Mouse (Mus musculus): ENCODE data around the gene Ccdc106. TPM values are rescaled to one million over a fixed set of nuclear protein-coding genes. Genes with fewer than 3 reads are reported as not detected.

The Ccdc106 gene
- polyA plus RNA-seq, 1 experiment, result 0.34 TPM

GRCm38 (mm10) chr7:5060944-5061773, 40.8 kb downstream of the Ccdc106 start:
- Histone ChIP-seq H3K79me2 (ENCODE audit: control insufficient read depth, insufficient read depth) (peaks cover 39% of the 10 kb centered on the region), H3K4me3 (ENCODE audit: insufficient read depth, poor library complexity, severe bottlenecking) (peak overlapping the region; percentile 75), H3ac (ENCODE audit: control insufficient read depth, insufficient read length, low read depth) (peak overlapping the region; percentile 93), H3K36me3 (ENCODE audit: control insufficient read depth, insufficient read depth) (peaks cover 14% of the 10 kb centered on the region), H3K27me3 (ENCODE audit: control insufficient read depth, insufficient read depth, insufficient read length) (peaks cover 7% of the 10 kb centered on the region), H3K79me3 (ENCODE audit: low read depth) (peaks cover 34% of the 10 kb centered on the region)
- no peak for TF ChIP-seq MYOD1 (IDR thresholded peaks at IDR 0.05; ENCODE audit: control insufficient read depth, insufficient read length, low read depth)
- peak; percentile 18 for TF ChIP-seq CTCF (IDR thresholded peaks at IDR 0.05; ENCODE audit: control insufficient read depth, insufficient read depth, insufficient read length)

DNA sequence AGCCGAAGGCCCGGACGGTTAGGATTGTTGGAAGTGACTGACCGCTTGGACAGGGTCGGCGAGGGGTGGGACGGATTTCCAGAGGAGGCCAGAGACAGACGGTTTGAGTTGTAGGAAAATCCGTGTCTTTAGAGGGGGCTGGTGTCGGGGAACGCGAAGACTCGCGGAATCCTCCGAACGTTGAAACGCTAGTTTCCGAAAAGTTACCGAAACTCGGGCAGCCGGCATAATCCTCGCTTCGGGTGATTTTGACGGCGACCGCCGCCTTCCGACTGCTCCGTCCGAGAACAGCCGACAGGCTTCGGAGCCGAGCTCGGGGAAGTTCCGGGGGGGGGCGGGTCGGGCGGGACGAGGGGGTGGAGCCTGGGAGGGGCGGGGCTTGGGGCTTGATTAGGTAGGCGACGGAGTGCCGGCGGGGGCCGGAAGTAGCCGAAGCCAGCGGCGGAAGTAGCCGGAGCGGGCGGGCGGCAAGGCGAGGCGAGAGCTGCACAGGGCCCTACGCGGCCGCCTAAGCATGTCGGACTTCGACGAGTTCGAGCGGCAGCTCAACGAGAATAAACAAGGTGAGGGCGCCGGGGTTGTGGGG, 41.5 kb downstream of the Ccdc106 start, which contains the start of gene U2af2:
Gene U2af2, plus strand, starts transcription at position 370 of the 586 bp plus-strand sequence.
- H3ac ChIP-seq (ENCODE audit: control insufficient read depth, insufficient read length, low read depth), result peak within 1 kb of the TSS; percentile 93
- peaks cover 41% of the 10 kb centered on the region for H3K79me3 ChIP-seq (ENCODE audit: low read depth)
- H3K4me3 ChIP-seq (ENCODE audit: insufficient read depth, poor library complexity, severe bottlenecking), result peak within 1 kb of the TSS; percentile 75
- TF ChIP-seq CTCF (IDR thresholded peaks at IDR 0.05; ENCODE audit: control insufficient read depth, insufficient read depth, insufficient read length) (no peak), MAX (IDR thresholded peaks at IDR 0.05) (no peak), MYOD1 (IDR thresholded peaks at IDR 0.05; ENCODE audit: control insufficient read depth, insufficient read length, low read depth) (no peak), CEBPB (IDR thresholded peaks at IDR 0.05; ENCODE audit: low read depth) (no peak), FOSL1 (IDR thresholded peaks at IDR 0.05; ENCODE audit: insufficient read depth, low read length, poor library complexity, severe bottlenecking) (no peak), MYOG (IDR thresholded peaks at IDR 0.05; ENCODE audit: control insufficient read depth, extremely low read depth, insufficient read length) (no peak), USF1 (IDR thresholded peaks at IDR 0.05; ENCODE audit: low read depth) (no peak)
- peaks cover 46% of the 10 kb centered on the region for H3K79me2 ChIP-seq (ENCODE audit: control insufficient read depth, insufficient read depth)
- H3K36me3 ChIP-seq (ENCODE audit: control insufficient read depth, insufficient read depth), result peaks cover 22% of the 10 kb centered on the region
- H3K27me3 ChIP-seq (ENCODE audit: control insufficient read depth, insufficient read depth, insufficient read length), result peaks cover 3% of the 10 kb centered on the region

DNA sequence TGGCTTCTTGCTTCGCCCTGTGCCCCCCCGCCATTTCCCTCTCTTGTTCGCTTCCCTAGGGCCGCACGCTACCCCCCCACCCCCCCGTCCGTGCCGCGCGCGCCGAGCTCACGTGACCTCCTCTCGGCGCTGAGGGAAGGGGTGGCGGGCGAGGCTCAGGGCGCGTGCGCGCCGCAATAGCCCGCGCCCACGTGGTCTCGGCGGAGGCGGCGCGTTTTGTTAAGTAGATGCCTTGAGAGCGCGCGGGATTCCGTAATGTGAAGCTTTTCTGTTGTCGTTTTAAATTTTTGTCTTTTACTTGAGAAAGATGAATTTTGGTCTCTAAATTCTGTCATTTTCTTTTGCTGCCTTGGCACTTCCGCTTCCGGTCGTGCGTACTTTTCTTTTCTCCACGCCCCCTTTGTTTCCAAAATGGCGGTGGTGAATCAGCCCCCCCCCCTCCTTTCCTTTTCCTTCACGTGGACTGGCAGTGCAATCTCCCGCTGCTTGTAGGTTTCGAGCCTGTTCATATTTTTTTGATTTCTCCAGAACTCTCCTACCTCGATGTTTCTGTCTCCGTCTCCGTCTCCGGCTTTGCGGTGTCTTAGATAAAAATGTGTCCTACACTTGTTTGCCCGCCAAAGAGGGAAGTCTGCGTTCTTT, 42.1 kb downstream of the Ccdc106 start:
- no peak for TF ChIP-seq MYOG (IDR thresholded peaks at IDR 0.05; ENCODE audit: control insufficient read depth, extremely low read depth, insufficient read length)
- TF ChIP-seq USF1 (IDR thresholded peaks at IDR 0.05; ENCODE audit: low read depth), result peak; percentile 84
- no peak for TF ChIP-seq MYOD1 (IDR thresholded peaks at IDR 0.05; ENCODE audit: control insufficient read depth, insufficient read length, low read depth)
- H3K4me3 ChIP-seq (ENCODE audit: insufficient read depth, poor library complexity, severe bottlenecking), result peak overlapping the region; percentile 75
- H3K36me3 ChIP-seq (ENCODE audit: control insufficient read depth, insufficient read depth), result peaks cover 26% of the 10 kb centered on the region
- H3K79me2 ChIP-seq (ENCODE audit: control insufficient read depth, insufficient read depth), result peaks cover 52% of the 10 kb centered on the region
- no peaks in the 10 kb centered on the region for H3K27me3 ChIP-seq (ENCODE audit: control insufficient read depth, insufficient read depth, insufficient read length)
- peak overlapping the region; percentile 86 for H3ac ChIP-seq (ENCODE audit: control insufficient read depth, insufficient read length, low read depth)
- peaks cover 47% of the 10 kb centered on the region for H3K79me3 ChIP-seq (ENCODE audit: low read depth)

DNA sequence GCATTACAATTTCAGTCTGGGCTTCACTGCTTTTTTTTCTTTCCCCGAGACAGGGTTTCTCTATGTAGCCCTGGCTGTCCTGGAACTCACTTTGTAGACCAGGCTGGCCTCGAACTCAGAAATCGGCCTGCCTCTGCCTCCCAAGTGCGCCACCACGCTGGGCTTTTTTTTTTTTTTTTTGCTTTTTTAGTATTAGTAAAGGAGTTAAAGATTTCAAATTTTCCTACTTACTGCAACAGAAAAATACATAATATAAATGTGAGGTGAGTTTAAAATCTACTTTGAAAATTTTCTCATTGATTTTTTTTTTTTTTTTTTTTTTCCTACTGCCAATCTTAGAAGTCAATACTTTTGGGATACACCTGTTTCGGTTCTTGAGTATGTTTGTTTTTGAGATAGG, 44.5 kb downstream of the Ccdc106 start:
- no peak for TF ChIP-seq FOSL1 (IDR thresholded peaks at IDR 0.05; ENCODE audit: insufficient read depth, low read length, poor library complexity, severe bottlenecking)
- TF ChIP-seq MYOG (IDR thresholded peaks at IDR 0.05; ENCODE audit: control insufficient read depth, extremely low read depth, insufficient read length), result no peak
- no peak for TF ChIP-seq MAX (IDR thresholded peaks at IDR 0.05)
- no peak for TF ChIP-seq USF1 (IDR thresholded peaks at IDR 0.05; ENCODE audit: low read depth)
- TF ChIP-seq CTCF (IDR thresholded peaks at IDR 0.05; ENCODE audit: control insufficient read depth, insufficient read depth, insufficient read length), result no peak
- TF ChIP-seq MYOD1 (IDR thresholded peaks at IDR 0.05; ENCODE audit: control insufficient read depth, insufficient read length, low read depth), result no peak
- TF ChIP-seq CEBPB (IDR thresholded peaks at IDR 0.05; ENCODE audit: low read depth), result no peak
- H3K36me3 ChIP-seq (ENCODE audit: control insufficient read depth, insufficient read depth), result peaks cover 49% of the 10 kb centered on the region
- H3K27me3 ChIP-seq (ENCODE audit: control insufficient read depth, insufficient read depth, insufficient read length), result no peaks in the 10 kb centered on the region
- peaks cover 76% of the 10 kb centered on the region for H3K79me2 ChIP-seq (ENCODE audit: control insufficient read depth, insufficient read depth)
- H3K79me3 ChIP-seq (ENCODE audit: low read depth), result peaks cover 70% of the 10 kb centered on the region
- no peak overlapping the region for H3K4me3 ChIP-seq (ENCODE audit: insufficient read depth, poor library complexity, severe bottlenecking)
- H3ac ChIP-seq (ENCODE audit: control insufficient read depth, insufficient read length, low read depth), result no peak overlapping the region

DNA sequence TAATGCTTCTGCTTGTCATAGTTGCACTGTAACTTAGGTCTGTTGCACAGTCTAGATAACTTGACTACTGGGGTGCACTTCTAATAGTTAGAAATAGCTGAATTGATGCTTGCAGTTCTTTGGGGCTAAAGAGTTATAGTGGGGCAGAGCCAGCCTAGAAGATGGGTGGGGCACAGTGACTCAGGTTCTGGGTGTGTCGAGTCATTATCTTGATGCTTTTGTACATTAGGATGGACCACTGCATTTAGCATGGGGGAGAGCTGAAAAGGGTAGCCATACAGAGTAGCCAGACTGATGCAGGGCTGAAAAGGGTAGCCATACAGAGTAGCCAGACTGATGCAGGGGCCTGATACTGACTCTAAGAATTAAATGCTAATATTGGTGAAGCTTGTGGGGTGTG, 53.2 kb downstream of the Ccdc106 start:
- Histone ChIP-seq H3K4me3 (ENCODE audit: insufficient read depth, poor library complexity, severe bottlenecking) (no peak overlapping the region), H3K36me3 (ENCODE audit: control insufficient read depth, insufficient read depth) (peaks cover 82% of the 10 kb centered on the region), H3K27me3 (ENCODE audit: control insufficient read depth, insufficient read depth, insufficient read length) (no peaks in the 10 kb centered on the region), H3K79me2 (ENCODE audit: control insufficient read depth, insufficient read depth) (peaks cover 86% of the 10 kb centered on the region), H3K79me3 (ENCODE audit: low read depth) (peaks cover 57% of the 10 kb centered on the region), H3ac (ENCODE audit: control insufficient read depth, insufficient read length, low read depth) (no peak overlapping the region)
- TF ChIP-seq MYOD1 (IDR thresholded peaks at IDR 0.05; ENCODE audit: control insufficient read depth, insufficient read length, low read depth) (no peak), FOSL1 (IDR thresholded peaks at IDR 0.05; ENCODE audit: insufficient read depth, low read length, poor library complexity, severe bottlenecking) (no peak), MYOG (IDR thresholded peaks at IDR 0.05; ENCODE audit: control insufficient read depth, extremely low read depth, insufficient read length) (no peak), CTCF (IDR thresholded peaks at IDR 0.05; ENCODE audit: control insufficient read depth, insufficient read depth, insufficient read length) (no peak), MAX (IDR thresholded peaks at IDR 0.05) (no peak), USF1 (IDR thresholded peaks at IDR 0.05; ENCODE audit: low read depth) (no peak)
